Mouse (Mus musculus): ENCODE results near the gene Bcl2l15. TPM values are rescaled to one million over a fixed set of nuclear protein-coding genes. Genes with fewer than 3 reads are reported as not detected.
A peak's percentile ranks its signal among the peaks of the same experiment; 100 is the strongest.
"Not testable (repeated sequence)": the region's sequence is repeated elsewhere in the genome, so short reads cannot be mapped to it uniquely, and the experiment has no call there.

The Bcl2l15 gene
- 0.50 TPM in 1 of 2 replicates, not detected in the other for total RNA-seq (2017)

- ATAC-seq (replicated peaks in 1 of 2; ENCODE audit: insufficient read depth in 1 of 2, low FRiP score in 2 of 2, low TSS enrichment in 1 of 2, low read depth in 1 of 2, poor library complexity in 2 of 2, severe bottlenecking in 2 of 2): peak in 1 of 2 experiments; percentile 51; a peak in 1 of 4 replicates
These were observed at the start of gene Bcl2l15 for GRCm38 (mm10) chr3:103832426-103832825. Gene Bcl2l15 (plus strand): TSS chr3:103832601.

DNA sequence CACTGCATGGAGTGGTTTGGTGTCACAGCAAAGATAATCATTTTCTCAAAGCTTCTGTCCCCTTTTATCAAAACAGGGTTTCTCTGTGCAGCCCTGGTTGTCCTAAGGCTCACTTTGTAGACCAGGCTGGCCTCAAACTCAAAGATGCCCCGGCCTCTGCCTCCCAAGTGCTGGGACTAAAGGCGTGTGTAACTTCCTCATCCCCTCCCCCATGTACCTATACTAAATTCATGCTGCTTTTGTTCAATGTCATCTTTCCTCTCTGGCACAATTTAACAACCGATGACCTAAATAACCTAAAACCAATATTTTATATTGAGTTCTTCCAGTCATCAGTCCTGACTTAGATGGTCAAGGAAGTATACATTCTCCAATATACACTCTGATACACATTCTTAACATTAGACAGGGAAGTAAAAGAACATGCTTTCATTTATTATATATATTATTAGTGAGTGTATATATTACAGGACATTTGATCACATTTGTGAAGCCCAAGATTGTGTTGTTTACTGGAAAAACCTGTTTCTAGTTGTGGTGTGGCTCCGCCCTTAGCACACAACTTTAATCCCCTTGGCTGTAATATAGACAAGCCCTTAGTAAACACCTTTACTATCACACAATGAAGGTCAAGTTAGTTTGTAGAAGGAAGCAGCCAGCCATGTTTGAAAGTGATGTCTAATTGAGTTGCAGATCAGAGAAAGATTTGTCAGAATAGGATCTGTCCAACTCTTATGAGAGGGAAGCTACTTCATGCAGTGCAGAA lies 49.4 kb upstream of the Bcl2l15 start:
- no peak for ATAC-seq (replicated peaks in 1 of 2; ENCODE audit: insufficient read depth in 1 of 2, low FRiP score in 2 of 2, low TSS enrichment in 1 of 2, low read depth in 1 of 2, poor library complexity in 2 of 2, severe bottlenecking in 2 of 2)

DNA sequence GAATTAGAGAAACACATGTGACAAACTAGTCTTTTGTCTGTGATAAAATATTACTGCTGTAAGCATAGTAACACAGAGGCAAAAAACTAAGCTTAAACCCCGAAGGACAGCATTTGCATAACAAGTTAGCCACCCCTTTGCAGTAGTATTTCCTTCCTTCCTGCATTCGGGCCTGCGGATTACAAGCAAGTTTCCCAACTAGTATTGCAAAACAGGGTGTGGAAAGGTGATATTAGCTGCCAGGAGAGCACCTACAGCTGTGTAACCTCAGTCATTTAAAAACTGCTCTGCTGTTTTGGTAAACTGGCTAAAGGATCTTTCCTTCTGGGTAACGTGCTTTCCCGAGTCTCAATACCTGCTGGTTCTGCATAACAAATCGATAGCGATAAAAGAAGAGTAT lies 45.2 kb upstream of the Bcl2l15 start:
- peak in 1 of 2 experiments; percentile 52; a peak in 1 of 4 replicates for ATAC-seq (replicated peaks in 1 of 2; ENCODE audit: insufficient read depth in 1 of 2, low FRiP score in 2 of 2, low TSS enrichment in 1 of 2, low read depth in 1 of 2, poor library complexity in 2 of 2, severe bottlenecking in 2 of 2)

GRCm38 (mm10) chr3:103789096-103789495 lies 43.3 kb upstream of the Bcl2l15 start:
- ATAC-seq (replicated peaks in 1 of 2; ENCODE audit: insufficient read depth in 1 of 2, low FRiP score in 2 of 2, low TSS enrichment in 1 of 2, low read depth in 1 of 2, poor library complexity in 2 of 2, severe bottlenecking in 2 of 2): no peak

DNA sequence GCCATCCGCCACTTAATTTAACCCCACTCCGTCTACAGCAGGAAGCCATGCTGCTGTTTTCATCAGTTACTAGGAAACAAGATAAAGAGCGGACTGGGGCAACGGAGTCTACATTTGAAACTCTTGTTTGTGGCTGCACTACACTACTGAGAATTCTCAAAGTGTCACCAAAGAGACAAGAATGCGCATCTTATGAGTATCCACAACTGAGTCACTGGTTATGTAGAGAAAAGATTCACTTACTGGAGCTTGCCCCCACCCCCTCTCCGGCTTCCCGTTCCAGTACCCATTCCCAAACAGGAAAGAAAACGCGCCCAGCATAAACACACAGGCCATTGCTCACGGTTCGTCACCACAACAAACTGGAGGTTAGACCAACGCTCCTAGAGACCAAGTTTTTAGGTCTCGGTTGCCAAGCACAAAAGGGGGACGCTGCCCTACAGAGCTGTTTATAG lies 42.5 kb upstream of the Bcl2l15 start:
- ATAC-seq (replicated peaks in 1 of 2; ENCODE audit: insufficient read depth in 1 of 2, low FRiP score in 2 of 2, low TSS enrichment in 1 of 2, low read depth in 1 of 2, poor library complexity in 2 of 2, severe bottlenecking in 2 of 2): 0 out of 4 replicates have a peak, but pooled peaks have one; percentile 15 to 18

DNA sequence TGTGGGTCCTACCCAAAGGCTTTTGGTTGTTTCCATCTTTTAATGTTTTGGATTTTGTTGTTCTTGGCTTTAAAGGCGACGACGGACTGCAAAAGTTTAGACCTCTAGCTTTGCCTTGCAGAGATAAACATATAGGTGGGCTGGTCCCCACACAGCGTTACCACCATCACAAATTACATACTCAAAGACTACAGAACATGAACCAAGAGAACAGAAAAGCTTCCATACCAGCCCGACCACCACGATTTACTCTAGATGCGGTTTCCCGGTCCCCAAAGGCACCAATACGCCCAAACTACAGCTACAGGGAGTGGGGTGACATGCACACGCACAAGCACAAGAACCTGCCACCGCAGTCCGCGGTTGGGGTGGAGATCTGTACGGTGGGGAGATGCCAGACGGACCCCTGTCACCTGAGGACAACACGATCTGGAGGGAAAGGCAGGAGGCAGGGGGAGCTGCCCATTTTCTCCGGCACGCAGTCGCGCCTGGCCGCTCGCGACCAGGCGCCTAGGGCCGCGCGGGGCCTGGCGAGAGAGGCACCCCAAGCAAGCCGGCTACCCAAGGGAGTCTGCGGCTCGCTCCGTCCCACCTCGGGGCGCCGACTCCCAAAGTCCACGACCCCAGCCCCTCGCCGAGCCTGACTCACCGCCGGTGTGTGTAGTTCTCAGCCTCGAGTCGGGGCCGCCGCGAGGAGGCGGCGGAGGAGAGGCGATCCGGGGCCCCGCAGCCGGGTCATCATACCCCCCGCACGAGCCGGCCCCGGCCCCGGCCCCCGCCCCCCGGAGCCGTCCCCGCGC lies 41.9 kb upstream of the Bcl2l15 start:
- no peak for ATAC-seq (replicated peaks in 1 of 2; ENCODE audit: insufficient read depth in 1 of 2, low FRiP score in 2 of 2, low TSS enrichment in 1 of 2, low read depth in 1 of 2, poor library complexity in 2 of 2, severe bottlenecking in 2 of 2)

DNA sequence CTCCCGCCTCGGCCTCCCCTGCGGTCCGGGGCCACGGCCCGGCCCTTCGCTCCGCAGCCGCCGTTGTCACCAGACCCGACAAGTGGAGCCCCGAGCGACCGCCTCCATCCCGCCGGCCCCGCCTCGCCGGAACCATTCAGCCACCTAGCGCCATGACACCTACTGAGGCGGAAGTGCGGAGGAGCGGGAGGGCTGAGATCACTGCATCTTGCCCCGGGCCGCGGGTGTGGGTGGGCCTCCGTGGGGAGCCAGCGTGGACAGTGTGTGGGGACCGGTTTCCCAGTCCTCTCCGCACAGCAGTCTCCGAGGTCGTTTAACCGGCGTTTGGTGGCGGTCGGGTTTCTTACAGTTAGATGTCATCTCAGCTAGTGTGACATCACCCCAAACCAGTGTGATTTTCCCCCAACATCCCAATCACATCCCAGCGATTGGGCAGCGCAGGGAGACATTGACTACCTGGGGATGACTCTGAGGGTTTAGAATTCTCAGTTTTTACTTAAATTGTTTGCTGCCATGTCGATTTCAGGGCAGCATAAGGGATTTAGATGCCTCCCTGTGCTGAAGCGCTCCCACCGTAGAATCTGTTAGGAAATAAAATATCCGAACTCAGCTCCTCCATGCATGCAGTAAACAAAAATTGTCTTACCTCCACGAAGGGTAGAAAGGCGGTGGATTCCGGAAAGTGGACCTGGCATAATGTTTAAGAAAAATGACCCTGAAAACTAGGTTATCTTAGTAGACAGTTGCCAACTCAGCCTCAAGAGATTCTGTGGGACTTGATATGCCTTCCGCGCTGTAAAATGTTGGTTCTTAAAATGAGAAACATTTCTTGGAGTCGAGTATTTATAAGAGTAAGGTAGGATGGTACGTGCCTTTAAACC lies 40.9 kb upstream of the Bcl2l15 start, which contains the start of gene Hipk1:
Gene Hipk1, minus strand, starts transcription at position 334 of the 881 bp plus-strand sequence.
- peak; percentile 88 to 89 for ATAC-seq (replicated peaks in 1 of 2; ENCODE audit: insufficient read depth in 1 of 2, low FRiP score in 2 of 2, low TSS enrichment in 1 of 2, low read depth in 1 of 2, poor library complexity in 2 of 2, severe bottlenecking in 2 of 2)

DNA sequence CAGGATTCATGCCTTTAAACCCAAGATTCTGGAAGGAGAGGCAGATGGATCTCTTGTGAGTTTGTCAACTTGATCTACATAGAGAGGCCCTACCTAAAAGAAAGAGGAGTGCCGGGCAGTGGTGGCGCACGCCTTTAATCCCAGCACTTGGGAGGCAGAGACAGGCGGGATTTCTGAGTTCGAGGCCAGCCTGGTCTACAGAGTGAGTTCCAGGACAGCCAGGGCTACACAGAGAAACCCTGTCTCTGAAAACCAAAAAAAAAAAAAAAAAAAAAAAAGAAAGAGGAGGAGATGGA lies 40.3 kb upstream of the Bcl2l15 start:
- ATAC-seq (replicated peaks in 1 of 2; ENCODE audit: insufficient read depth in 1 of 2, low FRiP score in 2 of 2, low TSS enrichment in 1 of 2, low read depth in 1 of 2, poor library complexity in 2 of 2, severe bottlenecking in 2 of 2): not testable (repeated sequence)

DNA sequence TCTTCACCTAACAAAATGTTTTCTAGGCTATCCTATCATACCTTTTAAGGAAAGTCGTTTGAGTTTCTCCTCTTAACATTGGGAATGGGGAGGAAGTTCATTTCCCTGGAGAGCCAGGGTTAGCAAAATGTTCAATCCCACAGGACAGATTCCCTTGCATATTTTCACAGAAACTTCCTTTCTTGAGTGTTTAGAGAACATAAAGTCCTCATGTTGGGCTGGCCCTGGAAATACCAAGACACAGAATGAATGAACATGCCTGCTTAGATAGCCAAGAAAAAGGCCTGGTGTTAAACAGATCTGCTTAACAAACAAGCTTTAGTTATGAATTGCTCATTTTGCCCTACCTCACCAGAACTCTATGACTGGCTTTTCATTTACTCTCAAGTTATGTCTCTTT lies 39.8 kb upstream of the Bcl2l15 start:
- ATAC-seq (replicated peaks in 1 of 2; ENCODE audit: insufficient read depth in 1 of 2, low FRiP score in 2 of 2, low TSS enrichment in 1 of 2, low read depth in 1 of 2, poor library complexity in 2 of 2, severe bottlenecking in 2 of 2): no peak

GRCm38 (mm10) chr3:103796389-103796788 lies 36.0 kb upstream of the Bcl2l15 start:
- ATAC-seq (replicated peaks in 1 of 2; ENCODE audit: insufficient read depth in 1 of 2, low FRiP score in 2 of 2, low TSS enrichment in 1 of 2, low read depth in 1 of 2, poor library complexity in 2 of 2, severe bottlenecking in 2 of 2): no peak

GRCm38 (mm10) chr3:103799507-103799906 lies 32.9 kb upstream of the Bcl2l15 start:
- peak; percentile 12 to 19; a peak in 2 of 4 replicates for ATAC-seq (replicated peaks in 1 of 2; ENCODE audit: insufficient read depth in 1 of 2, low FRiP score in 2 of 2, low TSS enrichment in 1 of 2, low read depth in 1 of 2, poor library complexity in 2 of 2, severe bottlenecking in 2 of 2)

- peak; percentile 77 to 79 for ATAC-seq (replicated peaks in 1 of 2; ENCODE audit: insufficient read depth in 1 of 2, low FRiP score in 2 of 2, low TSS enrichment in 1 of 2, low read depth in 1 of 2, poor library complexity in 2 of 2, severe bottlenecking in 2 of 2)
These were observed 30.5 kb upstream of the Bcl2l15 start for GRCm38 (mm10) chr3:103801631-103802531.

- ATAC-seq (replicated peaks in 1 of 2; ENCODE audit: insufficient read depth in 1 of 2, low FRiP score in 2 of 2, low TSS enrichment in 1 of 2, low read depth in 1 of 2, poor library complexity in 2 of 2, severe bottlenecking in 2 of 2): no peak
These were observed 29.5 kb upstream of the Bcl2l15 start for GRCm38 (mm10) chr3:103802861-103803260.

DNA sequence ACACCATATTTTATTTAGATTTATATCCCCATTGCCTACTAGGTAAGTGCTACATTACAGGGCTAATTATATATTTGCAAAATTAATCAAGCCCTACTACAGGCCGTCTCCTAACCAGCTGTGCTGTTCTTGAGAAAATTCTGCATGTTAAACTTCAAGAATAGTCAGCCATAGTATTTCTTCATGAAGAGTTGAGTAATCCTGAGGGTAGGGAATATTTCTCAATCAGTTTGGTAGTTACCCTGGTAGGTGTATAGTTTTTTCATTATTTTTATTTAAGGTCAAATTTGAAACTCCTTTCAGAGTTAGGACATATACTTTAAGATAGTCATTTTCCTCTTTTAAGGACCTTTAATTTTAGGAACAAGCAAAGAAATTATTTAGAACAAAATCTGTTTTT lies 26.7 kb upstream of the Bcl2l15 start:
- ATAC-seq (replicated peaks in 1 of 2; ENCODE audit: insufficient read depth in 1 of 2, low FRiP score in 2 of 2, low TSS enrichment in 1 of 2, low read depth in 1 of 2, poor library complexity in 2 of 2, severe bottlenecking in 2 of 2): no peak

DNA sequence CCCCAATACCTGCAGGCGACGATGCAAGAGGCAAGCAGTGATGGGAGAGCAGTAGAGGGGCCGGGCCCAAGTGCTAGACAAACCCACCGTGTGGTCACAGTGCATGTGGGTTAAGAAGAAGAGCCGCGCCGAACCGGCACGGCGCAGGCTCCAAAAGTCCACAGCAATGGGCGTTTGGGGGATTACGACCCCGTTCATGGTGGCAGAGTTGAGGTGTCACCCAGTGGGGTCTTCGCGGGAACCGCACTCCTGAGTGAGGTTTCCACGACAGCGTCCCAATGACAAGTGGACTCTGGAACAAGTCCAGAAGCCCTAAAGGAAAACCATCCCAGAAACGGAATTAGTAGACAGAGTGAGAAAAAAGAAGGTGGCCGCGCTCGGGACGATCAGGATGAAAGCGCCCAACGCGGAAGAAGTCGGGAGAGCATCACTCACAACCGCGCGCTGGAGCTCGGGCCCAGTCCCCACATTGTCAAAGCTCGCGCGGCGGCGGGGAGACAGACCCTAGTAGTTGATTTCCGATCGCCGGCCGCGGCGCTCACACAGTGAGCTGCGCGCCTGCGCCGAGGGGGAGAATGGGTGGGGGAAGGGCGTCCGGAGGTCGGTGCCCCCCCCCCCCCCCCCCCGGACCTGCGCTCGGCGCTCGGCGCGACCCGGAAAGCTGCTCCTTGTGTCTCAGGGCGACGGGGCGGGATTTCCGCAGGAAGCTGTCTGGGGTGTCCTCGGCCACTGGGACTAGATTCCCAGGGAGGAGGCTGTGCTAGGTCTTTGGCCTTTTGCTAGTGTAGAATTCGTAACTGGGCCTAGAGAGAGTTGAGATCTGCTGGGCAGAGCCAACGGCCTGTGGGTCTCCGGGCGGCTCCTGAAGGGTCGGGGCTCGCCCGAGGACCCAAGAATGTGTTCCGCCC lies 23.3 kb upstream of the Bcl2l15 start, which contains the start of the genes Dclre1b, Ap4b1 and Gm43064:
Gene Dclre1b, minus strand, starts transcription at position 554 of the 908 bp plus-strand sequence.
Gene Ap4b1, plus strand, starts transcription at position 630 of the 908 bp plus-strand sequence.
Gene Gm43064, plus strand, starts transcription at position 683 of the 908 bp plus-strand sequence.
- peak; percentile 85 to 89 for ATAC-seq (replicated peaks in 1 of 2; ENCODE audit: insufficient read depth in 1 of 2, low FRiP score in 2 of 2, low TSS enrichment in 1 of 2, low read depth in 1 of 2, poor library complexity in 2 of 2, severe bottlenecking in 2 of 2)
